Mouse (Mus musculus): Measurements from ENCODE around the gene Trim65. TPM values are rescaled to one million over a fixed set of nuclear protein-coding genes. Genes with fewer than 3 reads are reported as not detected.

The Trim65 gene
- polyA plus RNA-seq, 1 experiment from 2014 or later, result 3.2 TPM

GRCm38 (mm10) chr11:116146294-116146985 lies 15.5 kb upstream of the Trim65 start:
- WGBS, result 71% methylated on average over 21 of the region's 25 CpGs
- peaks cover 99% of the 10 kb centered on the region for H3K36me3 ChIP-seq (ENCODE audit: control insufficient read depth, insufficient read depth, low read length)
- H3K27ac ChIP-seq (replicated peaks; ENCODE audit: low read depth, low read length), result no peak overlapping the region

GRCm38 (mm10) chr11:116145481-116146293 lies 14.8 kb upstream of the Trim65 start:
- Histone ChIP-seq H3K27me3 (replicated peaks; ENCODE audit: control insufficient read depth, insufficient read depth, low read length) (no peaks in the 10 kb centered on the region), H3K27ac (replicated peaks; ENCODE audit: low read depth, low read length) (no peak overlapping the region), H3K4me3 (ENCODE audit: low read depth, low read length) (no peak overlapping the region), H3K4me1 (ENCODE audit: control insufficient read depth, insufficient read depth, low read length) (no peaks in the 10 kb centered on the region), H3K4me2 (ENCODE audit: low read depth, low read length) (no peak overlapping the region), H3K9me3 (ENCODE audit: control insufficient read depth, low read length) (no peaks in the 10 kb centered on the region), H3K36me3 (ENCODE audit: control insufficient read depth, insufficient read depth, low read length) (peaks cover 92% of the 10 kb centered on the region), H3K9ac (ENCODE audit: low read depth, low read length) (no peak overlapping the region)
- no peak for DNase-seq (ENCODE audit: low spot score)
- 62% methylated on average over 11 of the region's 18 CpGs for WGBS
- ATAC-seq (ENCODE audit: low read depth), result no peak

More at GRCm38 (mm10) chr11:116146294-116146985, 15.5 kb upstream of the Trim65 start:
- ATAC-seq (ENCODE audit: low read depth) (no peak), DNase-seq (ENCODE audit: low spot score) (no peak)
- H3K27me3 ChIP-seq (replicated peaks; ENCODE audit: control insufficient read depth, insufficient read depth, low read length), result no peaks in the 10 kb centered on the region
- no peak overlapping the region for H3K9ac ChIP-seq (ENCODE audit: low read depth, low read length)
- H3K4me1 ChIP-seq (ENCODE audit: control insufficient read depth, insufficient read depth, low read length), result no peaks in the 10 kb centered on the region
- no peak overlapping the region for H3K4me3 ChIP-seq (ENCODE audit: low read depth, low read length)
- H3K4me2 ChIP-seq (ENCODE audit: low read depth, low read length), result no peak overlapping the region
- no peaks in the 10 kb centered on the region for H3K9me3 ChIP-seq (ENCODE audit: control insufficient read depth, low read length)

GRCm38 (mm10) chr11:116143468-116143867 lies 12.5 kb upstream of the Trim65 start:
- 92% methylated on average over 3 of the region's 3 CpGs for WGBS
- Histone ChIP-seq H3K9me3 (ENCODE audit: control insufficient read depth, low read length) (no peaks in the 10 kb centered on the region), H3K27me3 (replicated peaks; ENCODE audit: control insufficient read depth, insufficient read depth, low read length) (no peaks in the 10 kb centered on the region), H3K9ac (ENCODE audit: low read depth, low read length) (no peak overlapping the region), H3K4me3 (ENCODE audit: low read depth, low read length) (no peak overlapping the region), H3K36me3 (ENCODE audit: control insufficient read depth, insufficient read depth, low read length) (peaks cover 70% of the 10 kb centered on the region), H3K4me1 (ENCODE audit: control insufficient read depth, insufficient read depth, low read length) (no peaks in the 10 kb centered on the region), H3K27ac (replicated peaks; ENCODE audit: low read depth, low read length) (no peak overlapping the region), H3K4me2 (ENCODE audit: low read depth, low read length) (no peak overlapping the region)
- ATAC-seq (ENCODE audit: low read depth) (no peak), DNase-seq (ENCODE audit: low spot score) (no peak)

- H3K4me2 ChIP-seq (ENCODE audit: low read depth, low read length), result no peak overlapping the region
- no peak overlapping the region for H3K27ac ChIP-seq (replicated peaks; ENCODE audit: low read depth, low read length)
- no peak overlapping the region for H3K9ac ChIP-seq (ENCODE audit: low read depth, low read length)
- DNase-seq (ENCODE audit: low spot score) (no peak), ATAC-seq (ENCODE audit: low read depth) (no peak)
- 57% methylated on average over 10 of the region's 10 CpGs for WGBS
- H3K36me3 ChIP-seq (ENCODE audit: control insufficient read depth, insufficient read depth, low read length), result peaks cover 60% of the 10 kb centered on the region
- no peaks in the 10 kb centered on the region for H3K9me3 ChIP-seq (ENCODE audit: control insufficient read depth, low read length)
- peaks cover 6% of the 10 kb centered on the region for H3K4me1 ChIP-seq (ENCODE audit: control insufficient read depth, insufficient read depth, low read length)
- H3K27me3 ChIP-seq (replicated peaks; ENCODE audit: control insufficient read depth, insufficient read depth, low read length), result no peaks in the 10 kb centered on the region
- no peak overlapping the region for H3K4me3 ChIP-seq (ENCODE audit: low read depth, low read length)
These were observed 11.5 kb upstream of the Trim65 start for GRCm38 (mm10) chr11:116142211-116142991.

- Histone ChIP-seq H3K36me3 (ENCODE audit: control insufficient read depth, insufficient read depth, low read length) (peaks cover 43% of the 10 kb centered on the region), H3K27ac (replicated peaks; ENCODE audit: low read depth, low read length) (peak within 1 kb of the TSS; percentile 70), H3K9ac (ENCODE audit: low read depth, low read length) (peak within 1 kb of the TSS; percentile 81), H3K4me1 (ENCODE audit: control insufficient read depth, insufficient read depth, low read length) (peaks cover 6% of the 10 kb centered on the region), H3K9me3 (ENCODE audit: control insufficient read depth, low read length) (no peaks in the 10 kb centered on the region), H3K27me3 (replicated peaks; ENCODE audit: control insufficient read depth, insufficient read depth, low read length) (no peaks in the 10 kb centered on the region), H3K4me3 (ENCODE audit: low read depth, low read length) (peak within 1 kb of the TSS; percentile 82), H3K4me2 (ENCODE audit: low read depth, low read length) (peak within 1 kb of the TSS; percentile 62)
- ATAC-seq (ENCODE audit: low read depth) (peak; percentile 97), DNase-seq (ENCODE audit: low spot score) (peak; percentile 98)
- under 1% methylated on average over 34 of the region's 60 CpGs for WGBS
These were observed 7.7 kb upstream of the Trim65 start, which contains the start of gene Mrpl38 for GRCm38 (mm10) chr11:116138468-116139138. Gene Mrpl38 (minus strand): TSS chr11:116138868.

GRCm38 (mm10) chr11:116138096-116138467 lies 7.2 kb upstream of the Trim65 start:
- Histone ChIP-seq H3K27ac (replicated peaks; ENCODE audit: low read depth, low read length) (peak overlapping the region; percentile 70), H3K9me3 (ENCODE audit: control insufficient read depth, low read length) (no peaks in the 10 kb centered on the region), H3K27me3 (replicated peaks; ENCODE audit: control insufficient read depth, insufficient read depth, low read length) (no peaks in the 10 kb centered on the region), H3K36me3 (ENCODE audit: control insufficient read depth, insufficient read depth, low read length) (peaks cover 42% of the 10 kb centered on the region), H3K4me1 (ENCODE audit: control insufficient read depth, insufficient read depth, low read length) (peaks cover 6% of the 10 kb centered on the region), H3K9ac (ENCODE audit: low read depth, low read length) (peak overlapping the region; percentile 81), H3K4me3 (ENCODE audit: low read depth, low read length) (peak overlapping the region; percentile 82), H3K4me2 (ENCODE audit: low read depth, low read length) (peak overlapping the region; percentile 62)
- ATAC-seq (ENCODE audit: low read depth) (no peak), DNase-seq (ENCODE audit: low spot score) (no peak)
- 1% methylated on average over 20 of the region's 20 CpGs for WGBS

GRCm38 (mm10) chr11:116134171-116134570 lies 3.2 kb upstream of the Trim65 start:
- Histone ChIP-seq H3K4me2 (ENCODE audit: low read depth, low read length) (no peak overlapping the region), H3K36me3 (ENCODE audit: control insufficient read depth, insufficient read depth, low read length) (peaks cover 36% of the 10 kb centered on the region), H3K27me3 (replicated peaks; ENCODE audit: control insufficient read depth, insufficient read depth, low read length) (no peaks in the 10 kb centered on the region), H3K4me3 (ENCODE audit: low read depth, low read length) (no peak overlapping the region), H3K9me3 (ENCODE audit: control insufficient read depth, low read length) (no peaks in the 10 kb centered on the region), H3K4me1 (ENCODE audit: control insufficient read depth, insufficient read depth, low read length) (peaks cover 10% of the 10 kb centered on the region), H3K9ac (ENCODE audit: low read depth, low read length) (no peak overlapping the region), H3K27ac (replicated peaks; ENCODE audit: low read depth, low read length) (no peak overlapping the region)
- DNase-seq (ENCODE audit: low spot score), result no peak
- ATAC-seq (ENCODE audit: low read depth), result no peak
- WGBS, result 85% methylated on average over 10 of the region's 10 CpGs

GRCm38 (mm10) chr11:116133497-116133896 lies 2.6 kb upstream of the Trim65 start:
- H3K9me3 ChIP-seq (ENCODE audit: control insufficient read depth, low read length), result no peaks in the 10 kb centered on the region
- H3K4me2 ChIP-seq (ENCODE audit: low read depth, low read length), result no peak overlapping the region
- DNase-seq (ENCODE audit: low spot score) (no peak), ATAC-seq (ENCODE audit: low read depth) (no peak)
- H3K9ac ChIP-seq (ENCODE audit: low read depth, low read length), result no peak overlapping the region
- no peak overlapping the region for H3K4me3 ChIP-seq (ENCODE audit: low read depth, low read length)
- H3K27ac ChIP-seq (replicated peaks; ENCODE audit: low read depth, low read length), result no peak overlapping the region
- H3K36me3 ChIP-seq (ENCODE audit: control insufficient read depth, insufficient read depth, low read length), result peaks cover 36% of the 10 kb centered on the region
- no peaks in the 10 kb centered on the region for H3K27me3 ChIP-seq (replicated peaks; ENCODE audit: control insufficient read depth, insufficient read depth, low read length)
- peaks cover 10% of the 10 kb centered on the region for H3K4me1 ChIP-seq (ENCODE audit: control insufficient read depth, insufficient read depth, low read length)
- 39% methylated on average over 5 of the region's 5 CpGs for WGBS
